ENCODE assay signal across 9 mouse cellular contexts in genomic region chr11:35856359-35857040, GRCm38 (mm10). TPM values are rescaled to one million over a fixed set of nuclear protein-coding genes. Genes with fewer than 3 reads are reported as not detected.
DNase-seq lines count a peak whose midpoint lies in the region; ATAC-seq and TF ChIP-seq lines count a peak whose summit lies in the region.
"Had no signal": no experiment of that assay in that cellular context is flagged by ENCODE, and none has a peak within 500 bp of the region (broad histone marks: within the 10 kb centered on the region; RNA-seq: fewer than 3 reads in every experiment).

No protein-coding gene starts in this region.

- no peak overlapping the region for H3K27ac ChIP-seq in kidney, embryonic 15.5 days
- H3K27ac ChIP-seq in kidney, adult 2 months (ENCODE audit: insufficient read depth, low read depth, low read length) = no peak overlapping the region
- peak overlapping the region; percentile 84 for H3K27ac ChIP-seq in hindbrain, embryonic 12.5 days

- WGBS in kidney, embryonic 15.5 days = 58% methylated on average over 11 of the region's 11 CpGs
- 62% methylated on average over 11 of the region's 11 CpGs for WGBS in kidney, adult 2 months
- 30% methylated on average over 11 of the region's 11 CpGs for WGBS in hindbrain, embryonic 12.5 days

- no peaks in the 10 kb centered on the region for H3K4me1 ChIP-seq in kidney, embryonic 15.5 days
- no peaks in the 10 kb centered on the region for H3K4me1 ChIP-seq in kidney, adult 2 months (ENCODE audit: control insufficient read depth, insufficient read depth, low read length)
- H3K4me1 ChIP-seq in hindbrain, embryonic 12.5 days = peaks cover 36% of the 10 kb centered on the region

- H3K9me3 ChIP-seq in kidney, embryonic 15.5 days (replicated peaks) = no peaks in the 10 kb centered on the region
- no peaks in the 10 kb centered on the region for H3K9me3 ChIP-seq in hindbrain, embryonic 12.5 days (replicated peaks)

- no peak for DNase-seq in kidney, adult 2 months
- DNase-seq in mesoderm, embryonic 11.5 days (ENCODE audit: low read depth, low spot score) = peak; percentile 69
- DNase-seq in right cerebral cortex, postnatal 25 days = peak; percentile 41
- no peak for DNase-seq in urinary bladder, adult 2 months (ENCODE audit: low spot score)
- DNase-seq in adrenal gland, adult 2 months = no peak
- DNase-seq in c-Kit-positive CD71-positive TER-119-positive erythroid progenitor cells, embryonic 14.5 days (ENCODE audit: low spot score) = no peak

- peaks cover 35% of the 10 kb centered on the region for H3K36me3 ChIP-seq in kidney, embryonic 15.5 days
- peaks cover 3% of the 10 kb centered on the region; the same call in 1 of the 2 replicates for H3K36me3 ChIP-seq in kidney, adult 2 months (ENCODE audit: control insufficient read depth, insufficient read depth, low read length)
- H3K36me3 ChIP-seq in hindbrain, embryonic 12.5 days = peaks cover 10% of the 10 kb centered on the region

- no peak for TF ChIP-seq CTCF in kidney, adult 2 months (conservative IDR thresholded peaks at IDR 0.05; ENCODE audit: insufficient read depth, insufficient read length, low read depth, low read length)

- ATAC-seq in kidney, embryonic 15.5 days (replicated peaks; ENCODE audit: low FRiP score) = 0 out of 2 replicates have a peak, but pooled peaks have one; percentile 38
- ATAC-seq in hindbrain, embryonic 12.5 days (ENCODE audit: low FRiP score) = peak; percentile 91

- no peak overlapping the region for H3K9ac ChIP-seq in kidney, embryonic 15.5 days
- no peak overlapping the region for H3K9ac ChIP-seq in hindbrain, embryonic 12.5 days

- H3K4me3 ChIP-seq in kidney, embryonic 15.5 days (replicated peaks) = no peak overlapping the region
- H3K4me3 ChIP-seq in kidney, adult 2 months (ENCODE audit: insufficient read depth, low read depth, low read length) = no peak overlapping the region
- H3K4me3 ChIP-seq in hindbrain, embryonic 12.5 days = no peak overlapping the region
- H3K4me3 ChIP-seq: erythroblast, embryonic 14.5 days had no signal

- TF ChIP-seq POLR2A in kidney, adult 2 months (IDR thresholded peaks at IDR 0.05; ENCODE audit: low read depth, low read length) = no peak

- H3K27me3 ChIP-seq in kidney, embryonic 15.5 days = no peaks in the 10 kb centered on the region
- H3K27me3 ChIP-seq in kidney, adult 2 months (replicated peaks; ENCODE audit: control insufficient read depth, insufficient read depth, low read length) = no peaks in the 10 kb centered on the region
- no peaks in the 10 kb centered on the region for H3K27me3 ChIP-seq in hindbrain, embryonic 12.5 days

- H3K4me2 ChIP-seq in kidney, embryonic 15.5 days = no peak overlapping the region
- H3K4me2 ChIP-seq in hindbrain, embryonic 12.5 days (replicated peaks) = no peak overlapping the region

RNA-seq across cellular contexts. Expression of gene Rars, which starts 22.2 kb away (rescaled TPM):
- 93.4 and 95.4 TPM in 2 replicates for polyA plus RNA-seq in kidney, embryonic 15.5 days (2015; fragmentation: Nextera tagmentation; extraction: Ambion mirVana)
- 14.5 and 19.3 TPM in 2 replicates for polyA plus RNA-seq in kidney, adult 2 months (2012; rRNA removed)
- polyA plus RNA-seq in hindbrain, embryonic 12.5 days (2016; fragmentation: Nextera tagmentation; extraction: Ambion mirVana) = 78.5 and 79.4 TPM in 2 replicates
- 49.7 and 52.7 TPM in 2 replicates for polyA plus RNA-seq in urinary bladder, adult 2 months (2012; rRNA removed)
- total RNA-seq in adrenal gland, adult 2 months (2021) = 10 to 100 TPM; 64.6 to 74.8 TPM
- 3.6 and 4.9 TPM in 2 replicates for polyA plus RNA-seq in adrenal gland, adult 2 months (2012; rRNA removed)

RNA-seq across cellular contexts. Expression of gene Fbll1, which starts 57.8 kb away (rescaled TPM):
- polyA plus RNA-seq in kidney, embryonic 15.5 days (2015; fragmentation: Nextera tagmentation; extraction: Ambion mirVana) = 0.13 and 0.14 TPM in 2 replicates
- polyA plus RNA-seq in kidney, adult 2 months (2012; rRNA removed) = 0.05 TPM in 1 of 2 replicates, not detected in the other
- 13.1 and 15.3 TPM in 2 replicates for polyA plus RNA-seq in hindbrain, embryonic 12.5 days (2016; fragmentation: Nextera tagmentation; extraction: Ambion mirVana)
- polyA plus RNA-seq in urinary bladder, adult 2 months (2012; rRNA removed) = 0.07 TPM in 1 of 2 replicates, not detected in the other
- not detected for total RNA-seq in adrenal gland, adult 2 months (2021)
- 0.66 and 0.68 TPM in 2 replicates for polyA plus RNA-seq in adrenal gland, adult 2 months (2012; rRNA removed)
- polyA plus RNA-seq: erythroblast, embryonic 14.5 days had no signal

Comparison
In these comparisons a context has a peak if more than half of its experiments do, and no peak if none do; other contexts are left out.
1. DNase-seq: peak in mesoderm, embryonic 11.5 days (single experiment) and right cerebral cortex, postnatal 25 days (single experiment); none in kidney, adult 2 months (single experiment), urinary bladder, adult 2 months (single experiment), adrenal gland, adult 2 months (single experiment) and c-Kit-positive CD71-positive TER-119-positive erythroid progenitor cells, embryonic 14.5 days (single experiment).